Mouse (Mus musculus) MEL (cell line): Measurements from ENCODE around the gene Cd79b.

ENCODE experiments used
- CTCF ChIP-seq, 3 experiments: IDR thresholded peaks in 2 of 3; conservative IDR thresholded peaks in 1 of 3; 2 replicates each; pipeline ENCODE4 v1.5.1; 2011 to 2012; ENCODE audit warnings: low read length in 3 of 3, low read depth in 2 of 3, mild to moderate bottlenecking in 2 of 3, improper control_type of control experiment in 1 of 3, inconsistent platforms in 1 of 3, mixed read lengths in 1 of 3, moderate library complexity in 1 of 3; ENCODE audit not compliant: control insufficient read depth in 1 of 3, insufficient read depth in 1 of 3, poor library complexity in 1 of 3, severe bottlenecking in 1 of 3
- MAFK ChIP-seq: IDR thresholded peaks from 2 replicates; pipeline ENCODE4 v1.6.1; 2011; ENCODE audit warnings: low read depth, mild to moderate bottlenecking, low read length, improper control_type of control experiment, borderline replicate concordance
- MAX ChIP-seq: IDR thresholded peaks from 2 replicates; pipeline ENCODE4 v1.6.1; 2011; ENCODE audit warnings: low read length, improper control_type of control experiment
- NELFE ChIP-seq: IDR thresholded peaks from 2 replicates; pipeline ENCODE4 v1.6.1; 2011; ENCODE audit warnings: low read depth, low read length, improper control_type of control experiment
- POLR2A ChIP-seq, 2 experiments: IDR thresholded peaks; 2 replicates each; pipeline ENCODE4 v1.6.1; 2011 to 2012; ENCODE audit warnings: low read length in 2 of 2, mild to moderate bottlenecking in 2 of 2, control low read depth in 1 of 2, improper control_type of control experiment in 1 of 2, low read depth in 1 of 2, moderate library complexity in 1 of 2; ENCODE audit not compliant: control insufficient read depth in 1 of 2, insufficient read depth in 1 of 2, poor library complexity in 1 of 2
- RCOR1 ChIP-seq: IDR thresholded peaks from 2 replicates; pipeline ENCODE4 v1.6.1; 2012; ENCODE audit warnings: low read depth, mild to moderate bottlenecking, inconsistent platforms, low read length, improper control_type of control experiment
- SIN3A ChIP-seq: IDR thresholded peaks from 2 replicates; pipeline ENCODE4 v1.6.1; 2012; ENCODE audit warnings: low read length, improper control_type of control experiment, inconsistent platforms
- TAL1 ChIP-seq: IDR thresholded peaks from 2 replicates; pipeline ENCODE4 v1.6.1; 2012; ENCODE audit warnings: mild to moderate bottlenecking, inconsistent platforms, low read length, moderate library complexity, mixed read lengths
- TCF12 ChIP-seq: IDR thresholded peaks from 2 replicates; pipeline ENCODE4 v1.6.1; 2014; ENCODE audit warnings: low read depth, mild to moderate bottlenecking, inconsistent platforms, low read length, improper control_type of control experiment, moderate library complexity
- UBTF ChIP-seq: IDR thresholded peaks from 2 replicates; pipeline ENCODE4 v1.6.1; 2012; ENCODE audit warnings: low read depth, mild to moderate bottlenecking, inconsistent platforms, low read length, improper control_type of control experiment, moderate library complexity, borderline replicate concordance; ENCODE audit not compliant: insufficient read depth
- ZC3H11A ChIP-seq: IDR thresholded peaks from 2 replicates; pipeline ENCODE4 v1.6.1; 2012; ENCODE audit warnings: low read depth, mild to moderate bottlenecking, inconsistent platforms, low read length, improper control_type of control experiment

DNA sequence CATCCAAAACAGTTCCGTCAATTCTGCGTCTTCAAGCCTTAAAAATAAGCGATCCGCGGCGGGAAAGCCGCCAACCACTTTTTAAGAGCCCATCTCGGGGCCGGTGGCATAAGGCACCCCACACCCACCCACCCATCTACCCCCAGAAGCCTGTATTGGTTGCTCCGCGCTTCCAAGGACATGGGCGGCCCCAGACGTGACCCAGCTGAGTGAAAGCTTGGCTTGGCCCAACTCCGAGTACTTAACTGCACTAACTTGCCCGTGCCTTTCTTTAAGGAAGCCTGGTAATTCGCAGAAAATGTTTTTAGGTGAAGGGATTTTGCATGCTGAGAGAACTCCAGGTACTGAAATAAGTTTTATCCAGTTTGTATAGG lies 41.3 kb downstream of the Cd79b start:
- TF ChIP-seq MAFK: no peak
- TF ChIP-seq UBTF: no peak
- TF ChIP-seq POLR2A (IDR thresholded peaks at IDR 0.05; ENCODE audit: control insufficient read depth in 1 of 2, insufficient read depth in 1 of 2, low read depth in 1 of 2, low read length in 2 of 2, poor library complexity in 1 of 2): no peak; a peak in 1 of 4 replicates
- no peak for TF ChIP-seq ZC3H11A
- no peak for TF ChIP-seq CTCF (IDR thresholded peaks at IDR 0.05 in 2 of 3, conservative IDR thresholded peaks at IDR 0.05 in 1 of 3; ENCODE audit: control insufficient read depth in 1 of 3, insufficient read depth in 1 of 3, low read depth in 2 of 3, low read length in 3 of 3, poor library complexity in 1 of 3, severe bottlenecking in 1 of 3)
- no peak for TF ChIP-seq TCF12
- TF ChIP-seq MAX: no peak
- TF ChIP-seq NELFE: no peak
- TF ChIP-seq SIN3A: no peak
- TF ChIP-seq TAL1: no peak
- TF ChIP-seq RCOR1: no peak
